In the genomic region with DNA sequence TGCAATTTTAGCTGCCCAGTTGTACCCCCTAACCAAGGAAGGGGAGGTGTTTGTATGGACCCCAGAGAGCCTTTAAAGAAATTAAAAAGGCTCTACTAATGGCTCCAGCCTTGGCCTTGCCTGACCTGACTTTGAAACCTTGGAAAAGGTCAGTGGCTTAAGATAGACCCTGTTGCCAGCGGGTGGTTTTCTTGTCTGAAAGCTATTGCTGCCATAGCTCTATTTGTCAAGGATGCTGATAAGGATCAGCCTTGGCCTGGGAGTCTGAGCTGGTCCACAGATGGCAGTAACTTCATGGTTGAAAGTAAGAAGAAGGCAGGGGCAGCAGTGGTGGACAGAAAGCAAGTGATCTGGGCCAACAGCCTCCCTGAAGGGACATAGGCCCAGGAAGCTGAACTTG, we compare ENCODE assay signal across 13 mouse cellular contexts. TPM values are rescaled to one million over a fixed set of nuclear protein-coding genes. Genes with fewer than 3 reads are reported as not detected.
"Had no signal": no experiment of that assay in that cellular context is flagged by ENCODE, and none has a peak within 500 bp of the region (broad histone marks: within the 10 kb centered on the region; RNA-seq: fewer than 3 reads in every experiment).

No protein-coding gene starts in this region.

- DNase-seq: liver, postnatal 0 days; lung, adult 2 months; lung, postnatal 4 days; midbrain, embryonic 14.5 days; retina, postnatal 1 day; right cerebral cortex, adult 18-20 months; right cerebral cortex, postnatal 25 days; right cerebral cortex, postnatal 4 days; spleen, adult 18-20 months; thymus, adult 2 months; thymus, postnatal 25 days; thymus, postnatal 4 days had no signal

RNA-seq across cellular contexts. Expression of gene Mpdz, which starts 16.3 kb away (rescaled TPM):
- total RNA-seq: megakaryocyte-erythroid progenitor cell, adult 5-6 weeks had no signal
